Mouse (Mus musculus) forebrain, postnatal 0 days (tissue): ENCODE measurements around the gene Camta1. TPM values are rescaled to one million over a fixed set of nuclear protein-coding genes. Genes with fewer than 3 reads are reported as not detected.
A peak's percentile ranks its signal among the peaks of the same experiment; 100 is the strongest.

ENCODE experiments used
- ATAC-seq: fragments of 200-750 bp; cut with Nextera tagmentation; 2 replicates; pipeline ENCODE4 v1.8.0; 2017; ENCODE audit warnings: mild to moderate bottlenecking, moderate library complexity
- DNase-seq: peaks from one replicate; pipeline ENCODE4 v3.0.0-alpha.2; 2015
- H3K27ac ChIP-seq: fragments of 300-500 bp; sonication (generic); 2 replicates; pipeline ENCODE4 v1.5.1; 2014; ENCODE audit warnings: low read depth, mild to moderate bottlenecking, antibody characterized with exemption, low read length, moderate library complexity, mixed read lengths
- H3K27me3 ChIP-seq: fragments of 300-500 bp; sonication (generic); 2 replicates; pipeline ENCODE4 v1.6.1; 2014; ENCODE audit warnings: mild to moderate bottlenecking, low read length, mixed read lengths; ENCODE audit not compliant: insufficient read depth
- H3K36me3 ChIP-seq: fragments of 300-500 bp; sonication (generic); 2 replicates; pipeline ENCODE4 v1.6.1; 2014; ENCODE audit warnings: mild to moderate bottlenecking, moderate library complexity; ENCODE audit not compliant: insufficient read depth
- H3K4me1 ChIP-seq: fragments of 300-500 bp; sonication (generic); 2 replicates; pipeline ENCODE4 v1.6.1; 2014; ENCODE audit warnings: antibody characterized with exemption; ENCODE audit not compliant: insufficient read depth
- H3K4me2 ChIP-seq: fragments of 300-500 bp; sonication (generic); 2 replicates; pipeline ENCODE4 v1.6.1; 2014; ENCODE audit warnings: low read depth, mild to moderate bottlenecking, moderate library complexity
- H3K4me3 ChIP-seq: fragments of 300-500 bp; sonication (generic); 2 replicates; pipeline ENCODE4 v1.5.1; 2014; ENCODE audit warnings: low read depth, low read length, mixed read lengths
- H3K9ac ChIP-seq: fragments of 300-500 bp; sonication (generic); 2 replicates; pipeline ENCODE4 v1.6.1; 2014; ENCODE audit warnings: mild to moderate bottlenecking
- H3K9me3 ChIP-seq: fragments of 300-500 bp; sonication (generic); 2 replicates; pipeline ENCODE4 v1.6.1; 2016; ENCODE audit warnings: low read length
- CTCF ChIP-seq: sonication (generic); IDR thresholded peaks from 2 replicates; pipeline ENCODE4 v1.5.1; 2016; ENCODE audit warnings: antibody characterized with exemption, control low read depth, low read depth
- WGBS: fragments of 180-500 bp; shearing (Covaris S2); extraction: QIAGEN DNeasy Blood & Tissue Kit; methylation state at CpG from one replicate; pipeline ENCODE4 v1.1.7; 2014; 5-methylcytosine and 5-hydroxymethylcytosine counted together
- polyA plus RNA-seq: library from polyadenylated mRNA; unstranded; fragments of >200 nt; fragmentation: Nextera tagmentation; extraction: Ambion mirVana; gene quantifications from 2 replicates; pipeline ENCODE4 v1.2.1, GENCODE M21; 2015
- total RNA-seq: library from RNA; depleted of rRNA; stranded (reverse); fragments of >200 nt; gene quantifications from 2 replicates; pipeline ENCODE4 v1.2.3, GENCODE M21; 2014

Camta1 gene
- total and polyA plus RNA-seq, 2 experiments from 2014 or later: 87.4 to 131 TPM

- Histone ChIP-seq H3K27ac (no peak overlapping the region), H3K4me3 (no peak overlapping the region), H3K27me3 (no peaks in the 10 kb centered on the region), H3K36me3 (no peaks in the 10 kb centered on the region), H3K9ac (no peak overlapping the region), H3K4me2 (no peak overlapping the region), H3K4me1 (no peaks in the 10 kb centered on the region), H3K9me3 (no peaks in the 10 kb centered on the region)
- ATAC-seq: no peak
- 94% methylated on average over 5 of the region's 5 CpGs for whole genome bisulfite sequencing
- TF ChIP-seq CTCF: no peak
- DNase-seq: no peak
Measured at GRCm38 (mm10) chr4:151515316-151515715, 346.4 kb downstream of the Camta1 start.

DNA sequence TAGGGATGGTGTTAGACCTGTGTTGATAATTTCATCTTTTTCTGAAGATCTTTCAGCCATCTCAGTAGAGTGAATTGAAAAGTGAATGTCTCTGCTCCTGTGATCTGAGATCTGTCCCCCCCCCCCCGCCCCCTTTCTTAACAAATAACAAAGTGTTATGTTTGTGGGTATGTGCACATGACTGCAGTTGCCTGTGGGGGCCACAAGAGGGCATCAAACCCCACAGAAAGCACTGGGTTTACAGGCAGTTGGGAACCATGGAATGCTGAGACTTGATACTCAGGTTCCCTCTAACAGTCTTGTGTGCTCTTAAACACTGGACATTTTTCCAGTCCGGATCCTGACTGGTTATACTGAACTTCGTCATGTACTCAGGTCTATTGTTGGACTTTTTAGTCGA, 350.6 kb downstream of the Camta1 start:
- no peak overlapping the region for H3K4me2 ChIP-seq
- no peaks in the 10 kb centered on the region for H3K4me1 ChIP-seq
- H3K36me3 ChIP-seq: no peaks in the 10 kb centered on the region
- TF ChIP-seq CTCF: peak; percentile 41
- no peak overlapping the region for H3K4me3 ChIP-seq
- ATAC-seq (no peak), DNase-seq (no peak)
- 85% methylated on average over 4 of the region's 4 CpGs for WGBS
- no peaks in the 10 kb centered on the region for H3K27me3 ChIP-seq
- no peak overlapping the region for H3K27ac ChIP-seq
- H3K9ac ChIP-seq: no peak overlapping the region
- H3K9me3 ChIP-seq: no peaks in the 10 kb centered on the region

DNA sequence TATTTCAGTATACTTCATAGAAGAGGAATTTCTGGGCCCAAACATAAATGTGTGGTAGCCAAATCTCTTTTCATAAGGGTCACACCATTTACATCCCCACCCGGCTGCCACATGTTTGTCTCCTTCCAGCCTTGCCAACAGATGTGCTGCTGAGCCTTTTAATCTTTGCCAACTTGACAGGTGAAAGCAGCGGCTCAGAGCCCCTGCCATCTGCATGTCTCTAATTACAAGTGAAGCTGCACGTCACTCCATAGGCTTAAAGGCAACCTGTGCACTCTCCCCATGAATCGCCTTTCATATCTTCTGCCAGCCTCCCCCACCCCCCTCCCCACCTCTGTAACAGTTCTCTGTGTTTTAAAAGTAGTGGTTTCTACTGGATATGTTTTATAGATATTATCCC, 351.3 kb downstream of the Camta1 start:
- Histone ChIP-seq H3K9me3 (no peaks in the 10 kb centered on the region), H3K27ac (no peak overlapping the region), H3K4me1 (no peaks in the 10 kb centered on the region), H3K4me3 (no peak overlapping the region), H3K36me3 (no peaks in the 10 kb centered on the region), H3K4me2 (no peak overlapping the region), H3K27me3 (no peaks in the 10 kb centered on the region), H3K9ac (no peak overlapping the region)
- DNase-seq (no peak), ATAC-seq (no peak)
- WGBS: 41% methylated on average over 4 of the region's 4 CpGs
- TF ChIP-seq CTCF: no peak

- DNase-seq (no peak), ATAC-seq (no peak)
- no peaks in the 10 kb centered on the region for H3K36me3 ChIP-seq
- no peaks in the 10 kb centered on the region for H3K4me1 ChIP-seq
- H3K9me3 ChIP-seq: no peaks in the 10 kb centered on the region
- WGBS: 78% methylated on average over 6 of the region's 6 CpGs
- H3K4me3 ChIP-seq: no peak overlapping the region
- no peak overlapping the region for H3K27ac ChIP-seq
- H3K27me3 ChIP-seq: 0 out of 2 replicates have a peak, but pooled peaks cover 2% of the 10 kb centered on the region
- H3K4me2 ChIP-seq: no peak overlapping the region
- no peak for TF ChIP-seq CTCF
- H3K9ac ChIP-seq: no peak overlapping the region
Measured at GRCm38 (mm10) chr4:151506701-151507100, 355.0 kb downstream of the Camta1 start.

- Histone ChIP-seq H3K9me3 (no peaks in the 10 kb centered on the region), H3K4me2 (no peak overlapping the region), H3K4me3 (no peak overlapping the region), H3K4me1 (no peaks in the 10 kb centered on the region), H3K27me3 (no peaks in the 10 kb centered on the region), H3K36me3 (no peaks in the 10 kb centered on the region), H3K27ac (no peak overlapping the region), H3K9ac (no peak overlapping the region)
- DNase-seq (no peak), ATAC-seq (no peak)
- TF ChIP-seq CTCF: peak; percentile 36
- 84% methylated on average over 5 of the region's 5 CpGs for WGBS
Measured at GRCm38 (mm10) chr4:151498481-151499276, 363.0 kb downstream of the Camta1 start.

- H3K4me1 ChIP-seq: no peaks in the 10 kb centered on the region
- H3K36me3 ChIP-seq: no peaks in the 10 kb centered on the region
- H3K27me3 ChIP-seq: no peaks in the 10 kb centered on the region
- no peak for ATAC-seq
- TF ChIP-seq CTCF: no peak
- H3K4me2 ChIP-seq: no peak overlapping the region
- H3K27ac ChIP-seq: no peak overlapping the region
- H3K9me3 ChIP-seq: no peaks in the 10 kb centered on the region
- no peak for DNase-seq
- WGBS: 72% methylated on average over 5 of the region's 5 CpGs
- no peak overlapping the region for H3K4me3 ChIP-seq
- no peak overlapping the region for H3K9ac ChIP-seq
Measured at GRCm38 (mm10) chr4:151496581-151496980, 365.1 kb downstream of the Camta1 start.

- Histone ChIP-seq H3K9me3 (no peaks in the 10 kb centered on the region), H3K36me3 (no peaks in the 10 kb centered on the region), H3K4me3 (no peak overlapping the region), H3K4me1 (no peaks in the 10 kb centered on the region), H3K27me3 (no peaks in the 10 kb centered on the region), H3K9ac (no peak overlapping the region), H3K27ac (no peak overlapping the region), H3K4me2 (no peak overlapping the region)
- DNase-seq: no peak
- no peak for ATAC-seq
- 83% methylated on average over 11 of the region's 11 CpGs for WGBS
- TF ChIP-seq CTCF: no peak
Measured at GRCm38 (mm10) chr4:151495276-151495882, 366.3 kb downstream of the Camta1 start.
